Mouse (Mus musculus) inflammation-experienced regulatory T-cells (primary cell): ENCODE results near the gene Nhs. TPM values are rescaled to one million over a fixed set of nuclear protein-coding genes. Genes with fewer than 3 reads are reported as not detected.

Experiments used
- polyA plus RNA-seq, 2 experiments: library from polyadenylated mRNA; unstranded; fragments of 100-300 nt; shearing (Covaris generic); gene quantifications; one replicate each; pipeline ENCODE4 v1.2.1; 2017

The Nhs gene
- not detected for polyA plus RNA-seq

DNA sequence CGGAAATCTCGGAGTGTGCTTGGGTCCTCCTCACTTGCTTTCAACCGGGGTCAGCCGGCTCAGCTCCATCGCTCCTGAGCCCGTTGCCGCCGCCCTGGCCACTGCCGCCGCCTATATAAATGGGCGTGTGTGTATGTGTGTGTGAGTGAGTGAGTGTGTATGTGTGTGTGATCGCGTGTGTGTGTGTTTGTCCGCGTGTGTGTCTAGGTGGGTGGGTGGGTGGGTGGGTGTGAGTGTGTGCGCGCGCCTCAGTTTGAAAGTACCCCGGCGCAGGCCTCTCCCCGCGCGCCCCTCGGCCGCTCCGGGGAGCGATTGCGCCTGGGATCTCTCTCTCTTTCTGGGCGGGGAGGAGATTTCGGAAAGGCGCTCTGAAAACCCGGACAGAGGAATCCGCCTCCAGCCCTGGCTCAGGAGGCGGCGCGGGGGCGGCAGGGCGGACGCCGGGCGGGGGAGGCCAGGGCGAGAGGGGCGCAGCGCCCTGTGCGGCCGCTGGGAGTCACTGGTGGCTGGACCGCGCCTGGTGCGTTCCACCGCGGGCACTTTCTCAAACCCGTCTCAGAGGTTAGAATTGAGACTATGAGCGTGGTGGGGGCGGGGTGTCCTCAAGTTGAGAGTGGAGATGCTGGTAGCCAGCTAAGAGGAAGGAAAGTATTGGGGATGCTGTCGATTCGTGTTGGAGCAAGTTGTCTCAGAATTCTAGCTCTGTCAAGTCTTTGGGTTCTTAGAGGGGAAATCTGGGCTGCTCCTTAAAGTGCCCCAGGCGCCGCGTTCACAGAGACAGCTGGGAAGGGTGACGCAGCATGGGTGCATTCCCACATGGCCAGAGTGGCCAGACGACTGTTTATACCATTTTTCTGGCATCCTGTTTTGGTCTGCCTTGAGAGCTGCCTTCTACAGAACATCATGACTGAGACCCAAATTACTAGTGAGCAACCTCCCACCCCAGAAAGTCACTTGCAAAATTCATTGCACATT lies at the start of gene Nhs:
Gene Nhs, minus strand, starts transcription at position 94 of the 975 bp plus-strand sequence.

